Mouse (Mus musculus) bone marrow, adult 2 months (tissue): ENCODE measurements at regions not wholly inside any gene's neighbourhood (a gene's known extent, or its start where the extent isn't known, plus 50 kb on each side); places are given as distances from the start of the nearest gene placed in this dataset.

Source experiments
- CTCF ChIP-seq: fragments of 200-500 bp; IDR thresholded peaks from 2 replicates; pipeline ENCODE4 v1.5.1; 2011; ENCODE audit warnings: low read length, control low read depth; ENCODE audit not compliant: control insufficient read depth, insufficient read depth
- POLR2A ChIP-seq: fragments of 200-500 bp; IDR thresholded peaks from 2 replicates; pipeline ENCODE4 v1.6.1; 2011; ENCODE audit warnings: low read depth, mild to moderate bottlenecking, control low read depth, low read length, borderline replicate concordance; ENCODE audit not compliant: control insufficient read depth

DNA sequence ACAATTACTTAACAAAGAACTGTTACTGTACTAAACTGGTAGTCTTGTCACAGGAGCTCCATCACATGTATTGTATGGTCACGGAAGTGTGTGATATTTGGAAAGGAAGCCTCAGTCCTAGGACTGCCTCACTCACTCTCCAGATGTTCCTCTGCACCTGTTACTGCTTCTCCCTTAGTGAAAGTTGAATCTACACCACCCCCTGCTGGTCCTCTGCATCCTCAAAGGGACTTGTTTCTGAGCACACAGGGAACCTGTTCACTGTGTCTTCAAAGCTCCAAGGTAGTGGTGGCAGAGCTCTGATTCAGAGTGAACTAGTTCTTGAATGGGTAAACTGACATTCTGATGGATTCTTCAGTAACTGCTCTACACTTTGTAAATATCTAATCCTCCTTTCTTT, 391.7 kb upstream of the Zfp386 start:
- TF ChIP-seq CTCF (no peak), POLR2A (no peak)
